Mouse (Mus musculus) 3134 (cell line): ENCODE results near the gene Adcyap1r1.
A peak's percentile ranks its signal among the peaks of the same experiment; 100 is the strongest.

Source experiments
- DNase-seq: peaks from one replicate; pipeline ENCODE4 v3.0.0-alpha.2; 2011; ENCODE audit warnings: low spot score; ENCODE audit not compliant: insufficient read length; ENCODE audit errors: extremely low read depth

Gene Adcyap1r1

GRCm38 (mm10) chr6:55496201-55496600, 44.4 kb downstream of the Adcyap1r1 start:
- no peak for DNase-seq

GRCm38 (mm10) chr6:55498753-55499152, 47.0 kb downstream of the Adcyap1r1 start:
- no peak for DNase-seq

- no peak for DNase-seq
Measured at GRCm38 (mm10) chr6:55501061-55501460, 49.3 kb downstream of the Adcyap1r1 start.

- DNase-seq = no peak
Measured at GRCm38 (mm10) chr6:55502309-55502708, 50.5 kb downstream of the Adcyap1r1 start.

GRCm38 (mm10) chr6:55504797-55505488, 53.2 kb downstream of the Adcyap1r1 start:
- no peak for DNase-seq

GRCm38 (mm10) chr6:55506519-55506918, 54.7 kb downstream of the Adcyap1r1 start:
- DNase-seq = no peak

GRCm38 (mm10) chr6:55509130-55509870, 57.5 kb downstream of the Adcyap1r1 start:
- no peak for DNase-seq

GRCm38 (mm10) chr6:55511212-55512065, 59.7 kb downstream of the Adcyap1r1 start:
- no peak for DNase-seq

GRCm38 (mm10) chr6:55512066-55512703, 60.4 kb downstream of the Adcyap1r1 start:
- DNase-seq = no peak

GRCm38 (mm10) chr6:55513477-55513876, 61.7 kb downstream of the Adcyap1r1 start:
- DNase-seq = no peak

- DNase-seq = peak; percentile 21
Measured at GRCm38 (mm10) chr6:55519605-55520201, 67.9 kb downstream of the Adcyap1r1 start.

GRCm38 (mm10) chr6:55520237-55521095, 68.7 kb downstream of the Adcyap1r1 start:
- DNase-seq = no peak

GRCm38 (mm10) chr6:55536469-55536868, 84.7 kb downstream of the Adcyap1r1 start:
- DNase-seq = no peak

GRCm38 (mm10) chr6:55539196-55539595, 87.4 kb downstream of the Adcyap1r1 start:
- no peak for DNase-seq

GRCm38 (mm10) chr6:55542359-55542758, 90.6 kb downstream of the Adcyap1r1 start:
- DNase-seq = no peak

- DNase-seq = no peak
Measured at GRCm38 (mm10) chr6:55543345-55543744, 91.6 kb downstream of the Adcyap1r1 start.

- no peak for DNase-seq
Measured at GRCm38 (mm10) chr6:55549211-55549610, 97.4 kb downstream of the Adcyap1r1 start.

GRCm38 (mm10) chr6:55550926-55551325, 99.1 kb downstream of the Adcyap1r1 start:
- no peak for DNase-seq
